Mouse (Mus musculus) retina, adult 2 months (tissue): Measurements from ENCODE around the gene Tead4.
"Not testable (repeated sequence)": the region's sequence is repeated elsewhere in the genome, so short reads cannot be mapped to it uniquely, and the experiment has no call there.

Experiments used
- DNase-seq: peaks from one replicate; pipeline ENCODE4 v3.0.0-alpha.2; 2012; ENCODE audit warnings: low read depth, low spot score

Tead4 gene

DNA sequence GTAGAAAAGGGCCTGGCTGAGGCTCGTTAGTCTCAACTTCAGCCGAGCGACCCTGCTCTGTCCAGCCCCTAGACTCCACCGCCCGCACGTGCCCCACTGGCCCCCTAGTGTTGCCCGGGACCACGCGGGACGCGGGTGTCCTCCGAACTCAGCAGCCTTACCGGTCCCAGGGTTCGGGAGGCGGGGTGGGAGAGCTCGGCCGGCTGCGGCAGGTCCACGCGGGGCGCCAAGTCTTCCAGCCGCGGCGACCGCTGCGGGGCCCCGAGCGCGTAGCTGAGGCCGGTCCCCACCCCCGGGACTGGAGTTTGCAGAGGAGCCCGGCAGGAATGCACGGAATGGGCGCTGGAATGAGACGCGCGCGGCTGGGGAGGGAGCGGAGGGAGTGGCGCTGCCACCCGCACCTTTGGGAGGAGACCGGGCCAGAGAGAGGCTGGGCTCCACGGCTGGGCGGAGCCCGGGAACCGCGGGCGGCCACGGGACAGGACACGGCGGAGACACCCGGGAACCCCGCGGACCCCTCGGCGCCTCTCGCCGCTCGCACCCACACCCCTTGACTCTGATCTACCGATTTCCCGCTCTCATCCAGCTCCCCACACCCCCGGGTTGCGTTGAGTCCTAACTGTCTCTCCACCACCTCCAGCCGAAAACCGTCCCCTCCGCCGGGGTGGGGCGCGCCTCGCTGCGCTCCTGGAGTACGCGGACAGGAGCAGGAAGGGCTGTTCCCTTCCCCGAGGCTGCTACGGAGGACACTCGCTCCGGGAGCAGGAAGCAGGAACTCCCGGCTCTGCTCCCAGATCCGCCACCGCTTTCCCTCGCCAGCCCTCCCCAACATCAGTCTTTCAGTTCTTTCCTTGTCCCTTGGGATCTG lies at the start of gene Tead4:
Gene Tead4, minus strand, starts transcription at position 690 of the 868 bp plus-strand sequence.
- DNase-seq, result no peak

DNA sequence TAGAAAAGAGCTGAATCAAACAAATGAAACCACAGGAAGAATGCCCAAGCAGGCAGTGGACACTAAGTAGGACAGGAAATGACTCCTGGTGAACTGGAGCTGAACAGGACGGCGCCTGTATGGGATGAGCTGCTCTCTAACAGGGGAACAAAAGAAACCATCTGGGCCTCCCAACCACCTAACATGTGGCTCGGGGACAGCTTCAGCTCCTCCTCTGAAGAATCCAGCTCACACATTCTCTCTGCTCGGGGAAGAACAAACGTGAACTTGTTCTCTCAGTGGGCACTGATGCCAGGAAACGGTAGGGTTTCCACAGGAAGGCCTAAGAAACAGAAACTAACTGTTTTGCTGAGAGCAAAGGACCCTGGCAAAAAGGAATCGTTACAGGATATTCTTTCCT lies 49.1 kb upstream of the Tead4 start:
- no peak for DNase-seq

DNA sequence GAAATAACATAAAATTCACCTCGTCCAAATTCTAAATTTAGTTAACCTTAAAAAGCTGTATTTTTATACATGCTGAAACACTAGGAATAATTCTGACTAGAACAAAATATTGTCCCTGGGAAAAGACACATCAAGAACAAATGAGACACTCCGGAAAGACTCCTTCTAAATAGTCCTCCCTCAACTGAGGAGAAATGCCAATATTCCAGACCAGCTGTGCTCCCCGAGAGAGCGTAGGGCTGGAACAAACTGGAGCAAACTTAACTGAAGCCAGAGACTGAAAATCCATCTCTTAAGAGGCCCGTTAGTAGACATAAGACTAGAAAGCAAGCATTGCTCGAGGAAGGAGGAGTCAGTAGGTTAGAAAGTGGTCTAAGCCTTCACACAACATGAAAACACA lies 46.2 kb upstream of the Tead4 start:
- DNase-seq, result no peak

DNA sequence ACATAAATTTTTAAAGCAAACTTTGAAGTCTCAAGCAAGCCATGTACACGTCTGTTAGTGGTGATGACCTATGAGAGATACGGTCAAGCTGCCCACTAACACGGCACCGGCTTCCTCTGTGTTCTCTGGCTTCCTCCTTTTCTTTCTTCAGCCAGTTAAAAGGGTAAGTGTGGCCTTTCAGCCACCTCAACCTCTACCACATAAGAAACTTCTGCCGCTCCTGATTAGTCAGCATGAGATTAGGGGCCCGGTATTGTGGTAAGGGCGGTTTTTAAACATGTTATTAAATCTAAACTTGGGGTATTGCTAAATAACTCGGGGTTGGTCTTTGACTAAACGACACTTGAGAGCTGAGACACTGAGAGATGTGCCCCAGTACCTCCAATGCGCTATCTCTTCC lies 45.0 kb upstream of the Tead4 start:
- no peak for DNase-seq

GRCm38 (mm10) chr6:128341956-128342723 lies 41.5 kb upstream of the Tead4 start:
- DNase-seq, result no peak

DNA sequence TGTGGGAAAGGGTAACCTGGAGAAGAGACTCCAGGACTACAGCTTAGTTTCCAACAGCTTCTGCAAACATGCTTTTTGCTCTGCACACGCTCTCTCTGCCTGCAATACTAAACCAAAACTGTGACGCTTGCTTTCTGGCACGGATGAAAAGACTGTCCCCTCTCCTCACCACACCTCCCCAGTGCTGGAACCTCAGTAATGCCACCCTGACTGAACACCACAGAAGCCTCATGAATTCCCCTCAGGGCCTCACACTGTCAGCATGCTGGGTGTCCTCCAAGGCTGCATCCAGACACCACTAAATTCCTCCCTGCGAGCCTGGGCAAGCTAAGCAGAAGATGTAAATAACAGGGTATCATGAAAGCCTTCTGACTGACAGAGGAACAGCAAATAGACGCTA lies 38.3 kb upstream of the Tead4 start:
- DNase-seq, result no peak

DNA sequence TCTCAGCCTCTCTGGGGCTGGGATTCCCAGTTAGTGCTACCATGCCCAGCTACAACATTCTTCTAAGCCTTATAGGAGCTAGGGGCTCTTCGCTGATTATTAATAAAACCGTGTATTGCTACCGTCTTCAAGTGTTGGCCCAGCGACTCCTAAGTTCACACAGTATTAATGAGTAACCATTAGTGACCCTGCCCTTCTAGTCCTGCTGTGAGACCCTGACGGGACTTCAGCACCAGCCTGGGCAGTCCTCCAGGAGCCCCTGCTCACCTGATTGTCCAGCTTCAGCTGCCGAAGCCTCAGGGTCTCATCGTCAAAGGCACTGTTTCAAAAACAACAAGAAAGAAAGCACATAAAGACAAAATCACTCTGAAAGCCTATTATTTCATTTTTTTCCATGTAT lies 36.8 kb upstream of the Tead4 start:
- DNase-seq, result no peak

DNA sequence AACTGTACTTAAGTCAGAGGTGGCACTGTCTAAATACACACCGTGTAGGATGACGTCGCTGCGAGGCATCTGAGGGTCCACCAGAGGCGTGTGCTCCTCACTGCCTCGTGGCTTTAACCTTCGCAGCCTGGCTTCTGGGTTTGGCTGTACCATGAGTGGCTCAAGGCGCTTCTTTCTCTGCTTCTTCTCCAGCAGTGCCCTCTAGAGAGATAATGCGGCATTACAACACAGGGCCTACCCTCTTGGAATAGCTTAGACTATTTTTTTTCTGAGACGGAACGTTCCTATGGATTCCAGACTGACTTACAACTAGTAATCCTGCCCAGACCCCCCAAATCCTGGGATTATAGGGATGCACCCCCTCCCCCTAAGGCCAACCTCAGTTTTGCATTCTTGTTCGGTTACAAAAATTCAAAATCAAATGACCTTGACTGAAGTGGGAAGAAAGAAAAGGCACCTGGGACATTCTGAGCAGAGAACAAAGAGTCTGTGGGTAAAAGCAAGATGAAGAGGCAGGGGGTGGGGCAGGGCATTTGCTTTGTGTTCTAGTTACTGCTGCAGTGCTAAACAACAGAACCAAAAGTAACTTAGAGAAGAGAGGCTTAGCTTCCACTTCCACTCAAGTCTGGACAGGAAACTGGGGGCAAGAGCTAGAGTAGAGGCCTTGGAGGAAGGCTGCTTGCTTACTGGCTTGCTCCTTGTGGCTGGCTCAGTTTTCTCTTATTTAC lies 33.9 kb upstream of the Tead4 start:
- DNase-seq, result no peak

GRCm38 (mm10) chr6:128318317-128318716 lies 17.7 kb upstream of the Tead4 start:
- DNase-seq, result peak; percentile 54

DNA sequence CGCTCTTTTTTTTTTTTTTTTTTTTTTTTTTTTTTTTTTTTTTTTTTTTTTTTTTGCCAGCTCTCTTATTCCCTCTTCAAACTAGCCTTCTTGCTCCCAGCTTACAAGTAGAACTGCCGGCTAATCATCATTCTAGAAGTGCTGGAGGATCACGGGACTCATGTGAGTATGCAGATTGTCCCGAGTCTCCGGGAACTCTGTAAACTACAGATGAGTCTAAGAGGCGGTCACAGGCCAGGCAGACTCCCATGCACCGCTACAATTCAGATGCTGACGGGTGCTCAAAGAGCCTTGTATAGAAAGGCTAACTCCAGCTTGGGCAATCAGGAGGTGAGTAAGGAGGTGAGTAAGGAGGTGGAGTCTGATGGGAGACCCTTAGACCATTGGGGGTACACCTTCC lies 15.0 kb upstream of the Tead4 start:
- DNase-seq, result no peak

DNA sequence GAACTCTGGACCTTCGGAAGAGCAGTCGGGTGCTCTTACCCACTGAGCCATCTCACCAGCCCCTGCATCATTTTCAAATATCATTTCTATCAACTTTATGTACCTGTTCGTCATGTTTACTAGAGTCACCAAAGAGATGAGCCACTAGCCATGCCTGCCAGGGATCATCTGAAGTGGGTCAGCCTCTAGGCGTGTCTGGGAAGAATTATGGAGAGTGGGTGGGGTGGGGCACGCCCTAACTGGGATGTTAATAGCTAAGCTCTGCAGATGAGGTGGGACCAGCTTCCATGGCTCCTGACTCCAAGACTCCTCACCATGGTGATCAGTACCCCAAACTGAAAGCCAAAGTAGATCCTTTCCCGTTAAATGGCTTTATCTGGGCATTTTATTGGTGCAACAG lies 14.2 kb upstream of the Tead4 start:
- DNase-seq, result no peak

DNA sequence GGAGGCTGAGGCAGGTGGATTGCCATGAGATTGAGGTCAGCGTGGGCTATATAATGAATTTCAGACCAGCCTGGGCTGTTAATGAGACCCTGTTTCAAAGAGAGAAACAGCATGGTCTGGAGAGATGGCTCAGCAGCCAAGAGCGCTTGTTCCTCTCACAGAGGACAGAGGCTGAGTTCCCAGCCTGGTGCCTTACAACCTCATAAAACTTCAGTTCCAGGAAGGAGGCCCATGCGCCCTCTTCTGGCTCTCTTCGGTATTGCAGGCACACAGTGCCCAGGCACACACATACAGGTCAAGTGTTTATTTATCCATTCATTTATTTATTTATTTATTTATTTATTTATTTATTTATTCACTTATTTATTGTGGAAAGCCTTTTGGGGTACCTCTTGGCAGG lies 7.7 kb upstream of the Tead4 start:
- peak; percentile 13 for DNase-seq

GRCm38 (mm10) chr6:128304801-128305200 lies 4.2 kb upstream of the Tead4 start:
- DNase-seq, result no peak

DNA sequence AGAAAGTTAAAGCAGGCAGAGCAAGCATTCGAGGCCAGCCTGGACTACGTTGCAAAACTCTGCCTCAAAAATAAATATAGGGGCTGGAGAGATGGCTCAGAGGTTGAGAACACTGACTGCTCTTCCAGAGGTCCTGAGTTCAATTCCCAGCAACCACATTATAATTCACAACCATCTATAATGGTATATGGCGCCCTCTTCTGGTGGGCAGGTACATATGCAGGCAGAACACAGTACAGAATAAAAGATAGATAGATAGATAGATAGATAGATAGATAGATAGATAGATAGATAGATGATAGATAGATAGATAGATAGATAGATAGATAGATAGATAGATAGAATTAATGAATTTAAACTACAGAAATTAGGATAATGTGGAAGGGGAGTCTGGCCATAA lies 2.0 kb upstream of the Tead4 start:
- DNase-seq, result not testable (repeated sequence)

DNA sequence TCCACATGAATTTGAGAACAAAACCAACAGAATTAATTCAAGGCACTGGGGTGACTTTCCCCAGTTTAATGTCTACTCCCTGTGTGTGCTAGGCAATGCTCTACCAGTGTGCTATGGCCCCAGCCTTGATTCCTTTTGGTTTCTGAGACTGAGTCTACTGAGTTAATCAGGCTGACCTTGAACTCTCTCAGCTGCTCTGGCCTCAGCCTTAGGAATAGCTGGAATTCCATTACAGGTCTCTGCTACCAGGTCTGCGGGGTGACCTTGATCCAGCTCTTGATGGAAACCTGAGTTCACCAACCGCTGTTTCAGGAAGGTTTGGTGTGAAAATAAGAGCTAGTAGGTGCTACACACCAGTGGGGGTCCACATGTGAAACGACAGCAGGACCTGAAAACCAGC lies 1.3 kb upstream of the Tead4 start:
- no peak for DNase-seq

GRCm38 (mm10) chr6:128301458-128301857 lies 835 bp upstream of the Tead4 start:
- DNase-seq, result no peak

GRCm38 (mm10) chr6:128299292-128300133 lies 1.1 kb downstream of the Tead4 start:
- DNase-seq, result no peak

- no peak for DNase-seq
Measured at GRCm38 (mm10) chr6:128298246-128298645, 2.4 kb downstream of the Tead4 start.

- no peak for DNase-seq
Measured at GRCm38 (mm10) chr6:128296750-128297393, 3.8 kb downstream of the Tead4 start.

- DNase-seq, result no peak
Measured at GRCm38 (mm10) chr6:128295876-128296749, 4.5 kb downstream of the Tead4 start.
